Mouse (Mus musculus): Measurements from ENCODE around the gene 9930021J03Rik. TPM values are rescaled to one million over a fixed set of nuclear protein-coding genes. Genes with fewer than 3 reads are reported as not detected.

9930021J03Rik gene
- polyA plus RNA-seq, 1 experiment, result 5.5 TPM

DNA sequence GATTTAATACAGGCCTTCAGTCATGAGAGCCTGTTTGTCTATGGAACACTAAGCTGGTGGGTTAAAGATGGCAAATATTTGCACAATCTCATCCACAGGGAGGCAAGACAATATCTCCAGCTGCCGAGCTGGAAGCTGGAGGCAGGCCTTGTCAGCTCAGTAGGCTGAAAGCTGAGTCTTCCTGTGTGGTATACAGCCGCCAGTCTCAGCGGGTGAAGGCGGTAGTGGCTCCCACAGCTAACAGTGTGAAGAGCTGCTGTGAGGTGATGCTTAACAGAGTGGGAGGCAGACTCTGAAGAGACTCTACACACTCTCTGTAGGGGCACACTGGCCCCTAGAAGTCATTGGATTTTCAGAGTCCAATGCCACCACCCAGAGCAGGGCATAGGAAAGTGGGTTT, 104.1 kb downstream of the 9930021J03Rik start:
- DNase-seq (ENCODE audit: low read depth, low spot score), result no peak
- WGBS, result 68% methylated on average over 4 of the region's 4 CpGs

DNA sequence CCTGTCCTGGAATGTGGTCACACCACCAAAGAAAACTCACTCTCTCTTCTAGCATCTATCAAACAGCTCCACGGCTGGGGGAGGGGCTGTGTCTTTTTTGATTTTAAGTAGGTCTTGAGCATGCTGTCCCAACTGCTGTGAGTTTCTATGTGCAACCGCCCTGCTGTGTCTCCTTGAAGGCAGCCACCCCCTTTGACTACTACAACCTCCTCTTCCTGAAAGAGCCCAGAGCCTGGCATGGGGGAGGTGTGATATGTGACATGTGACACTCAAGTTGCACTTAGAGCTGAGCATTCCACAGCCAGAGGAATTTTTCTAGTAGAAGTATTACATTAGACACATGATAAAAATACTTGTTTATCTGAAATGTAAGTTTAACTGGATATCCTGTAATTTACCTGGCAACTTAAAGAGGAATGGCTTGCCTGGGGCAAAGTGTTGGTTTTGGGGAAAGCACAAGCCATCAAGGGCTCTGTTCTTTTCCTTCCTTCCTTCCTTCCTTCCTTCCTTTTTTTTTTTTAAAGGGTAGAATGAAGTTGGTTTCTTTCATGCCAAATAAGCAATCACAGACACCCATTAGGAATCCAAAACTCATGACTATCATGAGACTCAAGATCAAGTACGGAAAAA, 108.4 kb downstream of the 9930021J03Rik start, which contains the start of gene Mlana:
Gene Mlana (plus strand): TSS at position 580 of the 630 bp plus-strand sequence.
- no peak for DNase-seq (ENCODE audit: low read depth, low spot score)
- 56% methylated on average over 3 of the region's 3 CpGs for WGBS

DNA sequence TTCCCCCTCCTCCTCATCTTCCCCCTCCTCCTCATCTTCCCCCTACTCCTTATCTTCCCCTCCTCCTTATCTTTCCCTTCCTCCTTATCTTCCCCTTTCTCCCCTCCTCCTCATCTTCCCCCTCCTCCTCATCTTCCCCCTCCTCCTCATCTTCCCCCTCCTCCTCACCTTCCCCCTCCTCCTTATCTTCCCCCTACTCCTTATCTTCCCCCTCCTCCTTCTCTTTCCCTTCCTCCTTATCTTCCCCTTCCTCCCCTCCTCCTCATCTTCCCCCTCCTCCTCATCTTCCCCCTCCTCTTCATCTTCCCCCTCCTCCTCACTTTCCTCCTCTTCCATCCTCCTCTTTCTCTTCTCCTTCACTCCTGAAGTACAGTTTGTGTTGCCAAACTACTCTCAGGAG, 108.9 kb downstream of the 9930021J03Rik start:
- no peak for DNase-seq (ENCODE audit: low read depth, low spot score)

DNA sequence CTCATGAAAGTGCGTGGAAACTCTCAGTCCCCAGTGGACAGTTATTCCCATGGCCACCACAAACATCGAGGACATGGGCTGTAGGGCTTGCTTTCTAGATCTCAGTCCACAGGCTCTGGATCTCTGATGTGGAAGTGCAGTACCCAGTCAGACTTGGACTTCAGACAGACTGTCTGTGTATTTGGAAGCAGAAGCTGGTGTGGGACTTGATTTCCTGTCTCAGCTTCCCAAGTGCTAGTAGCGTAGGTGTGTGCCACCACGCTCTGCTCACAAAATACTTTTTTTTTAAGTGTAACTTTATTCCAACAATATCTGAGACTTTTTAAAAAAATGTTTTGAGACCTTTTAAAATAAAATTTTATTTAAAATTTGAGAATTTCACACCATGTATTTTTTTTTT, 109.5 kb downstream of the 9930021J03Rik start:
- DNase-seq (ENCODE audit: low read depth, low spot score), result no peak
- WGBS, result 92% methylated on average over 4 of the region's 4 CpGs

DNA sequence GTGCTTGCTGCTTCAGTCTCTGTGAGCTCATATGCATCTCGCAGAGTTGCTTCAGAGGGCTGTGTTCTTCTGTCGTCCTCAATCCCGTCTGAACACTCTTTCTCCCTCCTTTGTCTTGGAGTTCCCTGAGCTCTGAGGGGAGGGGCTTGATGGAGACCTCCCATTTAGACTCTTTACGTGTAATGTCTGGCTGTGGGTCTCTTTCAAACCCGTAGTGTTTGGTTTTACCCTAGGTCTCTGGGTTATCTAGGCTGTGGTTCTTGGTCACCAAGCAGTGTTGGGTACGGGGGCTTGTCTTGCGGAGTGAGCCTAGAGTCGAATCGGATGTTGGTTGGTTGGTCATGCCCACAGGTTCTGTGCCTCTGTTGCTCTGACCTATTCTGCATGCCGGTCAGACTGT, 110.7 kb downstream of the 9930021J03Rik start:
- 94% methylated on average over 10 of the region's 10 CpGs for WGBS
- DNase-seq (ENCODE audit: low read depth, low spot score), result no peak

DNA sequence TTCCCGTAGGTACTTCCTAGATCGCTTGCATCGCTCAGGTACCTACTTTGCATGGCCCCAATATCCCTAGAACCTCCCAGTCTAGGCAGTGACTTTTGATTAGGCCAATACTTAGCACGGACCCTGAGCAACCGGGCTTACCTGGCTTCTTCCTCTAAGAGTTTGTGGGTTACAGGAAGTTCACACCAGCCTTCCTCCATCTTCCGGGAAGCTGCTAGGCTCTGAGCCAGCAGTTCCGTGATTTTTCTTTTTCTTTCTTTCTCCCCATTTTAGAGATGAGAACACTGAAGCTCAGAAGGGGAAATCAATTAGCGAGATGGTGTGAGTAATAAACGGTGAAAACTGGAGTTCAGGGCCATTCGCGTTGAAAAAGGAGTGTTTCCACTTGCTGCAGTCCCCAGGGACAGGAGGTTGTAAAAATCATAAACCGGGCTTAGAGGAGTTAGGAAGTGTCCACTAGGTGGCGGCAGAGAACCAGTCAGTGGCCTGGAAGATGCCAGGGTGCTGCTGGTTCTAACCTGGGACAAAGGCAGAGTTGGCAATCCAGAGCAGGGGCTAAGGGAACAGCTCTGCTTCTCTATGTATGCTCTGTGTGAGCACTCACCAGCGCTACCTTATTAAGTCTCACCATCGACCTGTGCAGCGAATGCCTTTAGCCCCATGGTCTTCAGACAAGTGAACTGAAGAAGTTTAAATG, 121.8 kb downstream of the 9930021J03Rik start:
- peak; percentile 72 for DNase-seq (ENCODE audit: low read depth, low spot score)
- 44% methylated on average over 16 of the region's 16 CpGs for WGBS

DNA sequence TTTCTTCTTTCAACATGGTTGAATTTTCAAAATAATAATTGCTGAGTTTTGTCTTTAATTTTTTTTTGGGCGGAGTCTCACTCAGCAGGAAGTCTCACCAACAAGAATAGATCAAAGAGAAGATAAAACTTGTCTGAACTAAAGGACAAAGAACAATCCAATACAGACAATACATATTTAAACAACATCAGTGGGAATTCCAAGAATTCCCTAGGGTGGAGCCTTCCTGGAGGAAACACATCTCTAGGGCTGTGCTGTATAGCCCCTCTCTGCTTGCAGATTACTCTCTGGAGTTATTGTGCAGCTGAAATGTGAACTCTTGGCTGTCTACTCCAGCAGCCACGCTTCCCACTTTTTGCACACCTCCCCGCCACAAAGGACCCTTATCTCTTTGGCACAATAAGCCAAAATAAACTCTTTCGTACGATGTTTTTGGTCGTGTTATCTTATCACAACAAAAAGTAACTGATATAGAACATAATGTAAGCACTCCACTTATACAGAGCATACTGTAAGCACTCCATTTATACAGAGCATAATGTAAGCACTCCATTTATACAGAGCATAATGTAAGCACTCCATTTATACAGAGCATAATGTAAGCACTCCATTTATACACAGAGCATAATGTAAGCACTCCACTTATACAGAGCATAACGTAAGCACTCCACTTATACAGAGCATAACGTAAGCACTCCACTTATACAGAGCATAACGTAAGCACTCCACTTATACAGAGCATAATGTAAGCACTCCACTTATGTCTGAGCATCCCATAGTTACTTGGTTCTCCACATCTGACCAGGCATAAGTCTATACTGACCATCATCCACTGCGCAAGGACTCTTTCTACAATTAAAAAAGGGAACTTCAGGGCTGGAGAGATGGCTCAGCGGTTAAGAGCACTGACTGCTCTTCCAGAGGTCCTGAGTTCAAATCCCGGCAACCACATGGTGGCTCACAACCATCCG, 125.3 kb downstream of the 9930021J03Rik start:
- WGBS, result 62% methylated on average over 13 of the region's 13 CpGs
- no peak for DNase-seq (ENCODE audit: low read depth, low spot score)

DNA sequence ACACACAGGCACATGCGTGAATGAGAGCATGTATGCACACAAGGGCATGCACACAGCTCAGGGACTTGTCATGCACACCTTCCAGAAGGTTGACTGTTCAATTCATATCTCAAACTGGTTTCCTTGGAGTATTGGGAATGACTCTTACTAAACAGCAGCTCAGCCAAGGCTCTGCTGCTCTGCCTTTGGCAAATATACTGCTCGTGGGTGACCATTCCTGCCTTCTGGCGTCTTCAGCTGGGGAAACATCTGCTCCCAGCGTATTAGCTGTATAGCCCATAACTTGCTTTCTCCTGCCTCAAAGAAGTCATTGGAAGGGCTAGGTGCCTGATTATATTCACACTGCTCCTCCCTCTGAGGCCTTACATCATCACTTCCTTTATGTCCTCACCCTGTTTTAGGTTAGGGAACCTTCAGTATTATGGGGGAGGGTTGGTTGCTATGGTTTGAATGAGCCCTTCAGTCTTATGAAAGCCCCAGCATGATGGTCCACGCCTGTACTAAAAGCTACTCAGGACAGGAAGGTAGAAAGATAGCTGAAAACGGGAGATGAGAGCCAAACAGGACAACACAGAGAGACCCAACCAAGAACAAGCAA, 127.5 kb downstream of the 9930021J03Rik start:
- 69% methylated on average over 6 of the region's 6 CpGs for WGBS
- DNase-seq (ENCODE audit: low read depth, low spot score), result no peak

DNA sequence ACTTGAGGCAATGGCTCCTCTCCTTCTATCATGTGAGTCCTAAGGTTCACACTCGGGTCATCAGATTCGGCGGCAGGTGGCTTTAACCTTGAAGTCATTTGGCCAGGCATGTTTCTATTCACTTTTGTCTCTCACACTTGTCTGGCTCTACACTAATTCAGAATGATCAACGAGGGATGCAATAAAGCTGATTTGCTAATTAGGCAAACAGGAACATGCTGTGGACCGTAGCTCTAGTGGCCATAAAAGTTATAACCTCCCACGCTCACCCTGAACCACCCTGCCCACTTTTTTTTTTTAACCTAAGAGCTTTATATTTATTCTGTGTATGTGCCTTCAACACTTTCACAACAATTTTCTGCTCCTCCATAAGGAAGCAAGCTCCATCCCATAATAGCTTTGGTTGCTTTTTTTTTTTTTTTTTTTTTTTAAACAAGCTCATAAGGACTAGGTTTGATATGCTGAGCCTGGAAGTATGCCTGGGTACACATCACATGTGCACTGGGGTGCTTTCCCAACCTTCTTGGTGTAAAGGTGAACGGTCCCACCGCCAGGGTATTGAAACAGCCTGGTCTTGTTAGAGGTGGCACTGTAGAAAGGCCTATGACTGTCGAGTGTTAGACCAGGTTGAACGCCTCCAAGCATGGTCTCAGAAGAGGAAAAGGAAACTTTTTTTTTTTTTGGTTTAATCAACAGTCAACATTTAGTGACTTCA, 129.2 kb downstream of the 9930021J03Rik start:
- DNase-seq (ENCODE audit: low read depth, low spot score), result peak; percentile 57
- WGBS, result 29% methylated on average over 10 of the region's 10 CpGs

DNA sequence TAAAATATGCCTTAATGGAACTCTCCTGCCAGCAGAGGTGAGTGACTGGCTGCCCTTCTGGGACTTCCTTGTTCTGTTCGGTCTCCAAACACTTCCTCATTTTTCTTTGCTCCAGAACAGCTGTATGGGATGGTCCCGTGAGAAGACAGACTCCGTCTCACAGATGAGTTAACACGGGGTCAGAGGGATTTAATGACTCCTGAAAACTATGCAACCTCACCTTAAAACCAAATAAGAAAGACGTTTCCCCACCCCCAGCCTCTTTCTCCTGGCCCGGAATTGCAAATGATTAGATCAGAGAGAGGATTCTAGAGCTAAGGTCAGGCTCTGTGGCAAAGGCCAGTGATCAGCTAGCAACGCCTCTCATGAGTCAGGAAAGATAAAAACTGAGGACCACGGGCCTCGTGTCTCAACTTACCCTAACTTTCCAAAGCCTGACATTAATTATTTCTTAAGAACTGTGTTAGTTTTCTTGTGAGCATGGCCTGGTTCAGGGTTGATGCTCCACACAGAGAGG, 130.2 kb downstream of the 9930021J03Rik start:
- 18% methylated on average over 9 of the region's 9 CpGs for WGBS
- peak; percentile 61 for DNase-seq (ENCODE audit: low read depth, low spot score)

DNA sequence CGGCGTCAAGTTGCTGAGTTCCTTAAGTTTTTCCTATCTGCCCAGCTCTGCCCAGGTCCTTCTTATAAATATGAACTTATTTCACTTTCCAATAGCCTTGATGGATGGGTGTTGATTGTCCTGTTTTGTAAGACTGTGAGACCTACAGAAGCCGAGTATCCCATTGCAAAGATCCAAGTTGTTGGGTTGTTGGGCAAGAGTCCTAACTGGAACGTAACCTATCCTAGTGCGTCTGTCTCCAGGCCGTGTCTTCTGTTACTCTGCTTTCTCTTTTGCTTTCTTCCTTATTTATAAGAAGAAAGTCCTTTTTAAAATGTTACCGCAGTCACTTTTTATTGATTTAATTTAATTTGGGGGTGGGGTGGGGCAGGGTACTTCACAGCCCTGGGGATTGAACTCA, 130.8 kb downstream of the 9930021J03Rik start:
- no peak for DNase-seq (ENCODE audit: low read depth, low spot score)

DNA sequence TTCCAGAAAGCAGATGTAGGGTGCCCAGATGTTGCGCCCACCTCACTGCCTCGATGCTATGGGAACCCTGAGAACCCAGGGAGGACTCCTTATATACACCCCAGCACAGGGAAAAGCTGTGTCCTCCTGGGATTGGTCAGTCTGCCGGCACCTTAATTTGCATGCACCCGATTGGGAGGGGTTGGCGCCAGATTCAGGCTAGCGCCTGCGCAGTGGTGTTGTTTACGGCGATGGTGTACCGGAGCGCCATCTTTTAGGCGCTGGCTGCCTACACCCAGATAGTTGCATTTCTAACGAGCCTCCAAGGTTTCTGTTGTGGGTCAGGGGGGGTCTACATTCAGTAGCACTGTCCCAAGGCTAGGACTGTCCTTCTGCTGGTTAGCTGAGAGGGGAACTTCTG, 133.1 kb downstream of the 9930021J03Rik start:
- no peak for DNase-seq (ENCODE audit: low read depth, low spot score)
- WGBS, result 95% methylated on average over 13 of the region's 13 CpGs

More for the DNA sequence above, 130.8 kb downstream of the 9930021J03Rik start:
- WGBS, result 70% methylated on average over 7 of the region's 7 CpGs

DNA sequence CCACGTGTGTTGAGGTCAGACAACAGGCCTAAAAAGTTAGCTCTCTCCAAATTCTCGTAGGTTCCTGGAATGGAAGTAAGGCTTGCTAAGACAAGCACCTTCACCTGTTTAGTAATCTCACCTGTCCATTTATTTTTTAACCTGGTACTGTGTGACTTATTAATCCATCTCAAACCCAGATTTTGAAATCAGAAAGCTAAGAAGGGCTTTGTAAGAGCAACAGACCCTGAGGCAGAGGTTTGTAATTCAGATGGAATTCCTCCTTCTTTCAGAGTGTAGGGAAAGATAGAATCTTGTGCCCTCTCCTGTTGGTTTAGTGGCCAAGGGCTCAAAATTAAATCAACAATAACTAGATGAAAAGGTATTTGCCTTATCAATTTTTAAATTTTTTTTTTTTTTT, 134.6 kb downstream of the 9930021J03Rik start:
- 88% methylated on average over 2 of the region's 2 CpGs for WGBS
- no peak for DNase-seq (ENCODE audit: low read depth, low spot score)

DNA sequence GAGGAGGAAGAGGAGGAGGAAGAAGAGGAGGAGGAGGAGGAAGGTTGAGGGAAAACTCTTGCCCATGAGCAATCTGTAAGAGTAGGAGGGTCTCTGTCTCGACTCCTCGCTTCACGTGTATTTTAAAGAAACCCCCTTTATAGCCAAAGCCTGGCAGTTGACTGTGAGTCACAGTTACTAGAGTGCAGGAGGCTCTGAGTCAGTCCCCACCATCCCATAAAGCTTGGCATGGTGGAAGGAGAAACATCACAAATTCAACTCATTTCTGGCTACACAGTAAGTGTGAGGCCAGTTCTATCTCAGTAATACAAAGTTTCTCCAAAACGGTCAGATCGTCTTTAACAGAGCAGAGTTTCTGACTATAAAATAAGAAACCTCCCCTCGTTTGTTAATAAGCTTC, 135.5 kb downstream of the 9930021J03Rik start:
- WGBS, result 79% methylated on average over 6 of the region's 6 CpGs
- DNase-seq (ENCODE audit: low read depth, low spot score), result no peak

DNA sequence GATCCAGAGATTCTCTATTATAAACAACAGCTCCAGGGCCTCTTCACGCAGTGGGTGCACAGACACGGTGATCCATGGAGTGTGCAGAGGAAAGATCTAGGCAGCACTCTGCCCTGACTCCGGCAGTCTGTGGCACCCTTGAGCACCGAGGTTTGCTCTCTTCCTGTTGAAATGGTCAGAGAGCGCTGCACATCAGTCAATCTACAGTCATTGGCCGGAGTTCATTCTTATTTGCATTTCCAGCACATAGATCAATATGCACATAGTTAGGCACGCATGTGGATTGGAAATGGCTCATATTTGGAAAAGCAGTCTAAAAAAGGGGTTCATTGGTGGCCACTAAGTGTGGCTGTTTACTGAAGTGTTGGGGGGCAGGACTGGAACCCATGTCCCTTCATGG, 137.7 kb downstream of the 9930021J03Rik start:
- WGBS, result 88% methylated on average over 7 of the region's 7 CpGs
- DNase-seq (ENCODE audit: low read depth, low spot score), result no peak

DNA sequence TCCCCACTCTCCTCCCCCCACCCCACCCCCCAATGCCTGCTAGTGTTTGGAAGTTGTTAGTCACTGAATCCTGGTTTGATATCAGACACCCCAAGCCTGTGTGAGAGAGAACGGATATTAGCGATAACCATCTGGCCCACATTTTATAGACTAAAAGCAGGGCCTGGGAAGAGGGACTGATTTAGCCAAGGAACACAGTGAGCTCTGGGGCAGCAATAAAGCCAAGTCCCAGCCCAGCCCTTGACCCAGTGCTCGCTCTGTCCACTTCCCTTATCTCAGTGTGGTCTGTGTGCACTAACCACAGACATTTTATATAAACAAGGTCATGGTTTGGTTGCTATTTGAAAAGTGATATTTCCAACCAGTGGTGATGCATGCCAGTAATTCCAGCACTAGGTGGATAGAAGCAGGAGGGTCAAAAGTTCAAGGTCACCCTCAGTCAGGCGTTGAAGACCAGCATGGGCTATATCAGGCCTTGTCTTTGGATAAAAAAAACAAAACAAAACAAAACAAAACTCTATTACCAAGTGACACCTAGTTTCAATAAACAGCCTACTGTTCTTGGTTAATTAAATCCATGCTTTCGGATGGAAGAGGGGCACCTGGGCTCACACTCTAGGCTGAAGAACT, 138.7 kb downstream of the 9930021J03Rik start:
- DNase-seq (ENCODE audit: low read depth, low spot score), result no peak
- 43% methylated on average over 5 of the region's 5 CpGs for WGBS

DNA sequence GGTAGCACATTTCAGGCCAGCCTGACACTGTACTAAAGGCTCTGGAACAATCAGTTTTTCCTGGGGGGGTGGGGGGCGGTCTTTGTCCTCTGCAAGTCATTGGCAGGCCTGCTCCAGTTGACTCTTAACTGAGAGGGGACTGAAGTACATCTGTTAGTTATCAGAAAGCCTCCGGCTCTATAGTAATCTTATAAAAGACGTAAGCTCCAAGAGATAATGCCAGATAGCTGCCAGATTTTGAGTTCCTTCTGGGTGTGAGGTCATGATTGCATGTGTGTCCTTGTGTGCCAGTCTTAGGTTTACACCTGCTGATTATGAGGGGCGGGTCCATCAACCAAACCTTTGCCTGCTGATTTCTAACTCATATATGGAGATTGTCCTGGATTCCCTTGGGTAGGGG, 139.6 kb downstream of the 9930021J03Rik start:
- no peak for DNase-seq (ENCODE audit: low read depth, low spot score)
- WGBS, result 38% methylated on average over 4 of the region's 4 CpGs

DNA sequence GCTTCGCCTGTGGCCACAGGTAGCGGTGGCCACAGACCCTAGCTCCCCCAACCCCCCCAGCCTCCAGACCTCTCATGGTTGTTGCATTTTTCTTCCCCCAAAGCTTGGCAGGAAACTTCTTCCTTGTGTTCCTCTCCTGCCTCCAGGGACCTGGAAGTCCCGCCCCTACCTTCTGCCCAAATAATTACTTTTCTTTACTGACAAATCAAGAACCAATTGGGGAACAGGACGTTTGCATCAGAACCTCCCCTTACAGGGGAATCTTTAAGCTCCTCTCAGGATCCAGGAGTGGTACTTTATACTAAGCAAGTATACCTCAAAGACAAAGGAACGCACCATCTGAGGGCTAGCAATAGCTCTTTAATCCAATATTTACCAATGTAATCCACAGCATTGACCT, 140.9 kb downstream of the 9930021J03Rik start:
- WGBS, result 79% methylated on average over 5 of the region's 5 CpGs
- no peak for DNase-seq (ENCODE audit: low read depth, low spot score)

Measured in large intestine, adult 2 months (tissue).